Mouse (Mus musculus) embryonic facial prominence, embryonic 10.5 days (tissue): ENCODE data around the gene Anapc4. TPM values are rescaled to one million over a fixed set of nuclear protein-coding genes. Genes with fewer than 3 reads are reported as not detected.

ENCODE experiments used
- DNase-seq: peaks from one replicate; pipeline ENCODE4 v3.0.0-alpha.2; 2017; ENCODE audit warnings: low spot score
- H3K27ac ChIP-seq: fragments of 300-500 bp; sonication (generic); replicated peaks from 2 replicates; pipeline ENCODE4 v1.5.1; 2016; ENCODE audit warnings: mild to moderate bottlenecking
- H3K27me3 ChIP-seq: fragments of 300-500 bp; sonication (generic); replicated peaks from 2 replicates; pipeline ENCODE4 v1.6.1; 2016; ENCODE audit warnings: low read depth, mild to moderate bottlenecking; ENCODE audit not compliant: poor library complexity, severe bottlenecking
- H3K36me3 ChIP-seq: fragments of 300-500 bp; sonication (generic); replicated peaks from 2 replicates; pipeline ENCODE4 v1.6.1; 2016; ENCODE audit warnings: mild to moderate bottlenecking, moderate library complexity
- H3K4me1 ChIP-seq: fragments of 300-500 bp; sonication (generic); 2 replicates; pipeline ENCODE4 v1.6.1; 2016
- H3K4me3 ChIP-seq: fragments of 300-500 bp; sonication (generic); 2 replicates; pipeline ENCODE4 v1.5.1; 2016; ENCODE audit warnings: mild to moderate bottlenecking, moderate library complexity
- H3K9me3 ChIP-seq: fragments of 300-500 bp; sonication (generic); 2 replicates; pipeline ENCODE4 v1.6.1; 2016; ENCODE audit warnings: mild to moderate bottlenecking
- WGBS: fragments of 180-500 bp; shearing (Covaris S2); methylation state at CpG from one replicate; pipeline ENCODE4 v1.1.7; 2016; 5-methylcytosine and 5-hydroxymethylcytosine counted together
- polyA plus RNA-seq: library from polyadenylated mRNA; unstranded; fragments of >200 nt; fragmentation: Nextera tagmentation; extraction: Ambion mirVana; gene quantifications from 2 replicates; pipeline ENCODE4 v1.2.1, GENCODE M21; 2016

Anapc4 gene
- polyA plus RNA-seq, 1 experiment from 2014 or later: 124 TPM

DNA sequence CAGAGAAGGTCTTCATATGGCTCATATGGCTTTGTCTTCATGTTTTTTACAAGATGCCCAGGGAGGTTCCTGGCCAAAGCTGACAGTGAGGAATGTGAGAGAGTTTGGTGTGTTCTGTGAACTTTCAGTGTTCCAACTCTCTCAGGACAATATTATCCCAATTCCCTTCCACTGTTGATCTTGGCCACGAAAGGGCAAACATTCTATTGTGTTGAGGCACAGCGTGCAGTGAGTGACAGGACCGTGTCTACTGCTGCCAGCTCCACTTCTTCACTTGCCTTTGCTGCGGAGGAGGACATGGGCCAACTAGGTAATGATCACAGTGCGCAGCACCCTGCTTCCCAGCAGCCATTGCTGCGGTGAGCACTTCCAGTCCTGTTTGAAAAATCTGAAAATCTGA is 82.4 kb downstream of the Anapc4 start:
- 89% methylated on average over 6 of the region's 6 CpGs for WGBS
- no peak overlapping the region for H3K4me3 ChIP-seq
- 0 out of 2 replicates have a peak, but pooled peaks cover 3% of the 10 kb centered on the region for H3K4me1 ChIP-seq

More for the DNA sequence above, 82.4 kb downstream of the Anapc4 start:
- Histone ChIP-seq H3K27ac (no peak overlapping the region), H3K36me3 (no peaks in the 10 kb centered on the region), H3K27me3 (no peaks in the 10 kb centered on the region), H3K9me3 (no peaks in the 10 kb centered on the region)
- DNase-seq: no peak

Other genes starting within 250 kb of the Anapc4 start
- gene Sepsecs, start 164.3 kb upstream of the Anapc4 start, polyA plus RNA-seq: 8.9 and 9.3 TPM in 2 replicates
- 16.5 and 17.4 TPM in 2 replicates for gene Pi4k2b, start 92.4 kb upstream of the Anapc4 start, polyA plus RNA-seq
- gene Zcchc4, start 58.6 kb upstream of the Anapc4 start, polyA plus RNA-seq: 21.1 and 22.6 TPM in 2 replicates
- gene Slc34a2, start 204.1 kb downstream of the Anapc4 start, polyA plus RNA-seq: 0.05 TPM in 1 of 2 replicates, not detected in the other